Mouse (Mus musculus) embryonic fibroblast, embryonic 13.5 days (primary cell): ENCODE results near the gene Gm5767.
"Not testable (repeated sequence)": the region's sequence is repeated elsewhere in the genome, so short reads cannot be mapped to it uniquely, and the experiment has no call there.

Experiments used
- CTCF ChIP-seq: IDR thresholded peaks from 2 replicates; pipeline ENCODE4 v1.5.1; 2011; ENCODE audit warnings: mild to moderate bottlenecking, control low read depth, low read length, moderate library complexity, borderline replicate concordance; ENCODE audit not compliant: insufficient read depth
- POLR2A ChIP-seq: IDR thresholded peaks from 2 replicates; pipeline ENCODE4 v1.6.1; 2011; ENCODE audit warnings: low read depth, mild to moderate bottlenecking, control low read depth, low read length, moderate library complexity

DNA sequence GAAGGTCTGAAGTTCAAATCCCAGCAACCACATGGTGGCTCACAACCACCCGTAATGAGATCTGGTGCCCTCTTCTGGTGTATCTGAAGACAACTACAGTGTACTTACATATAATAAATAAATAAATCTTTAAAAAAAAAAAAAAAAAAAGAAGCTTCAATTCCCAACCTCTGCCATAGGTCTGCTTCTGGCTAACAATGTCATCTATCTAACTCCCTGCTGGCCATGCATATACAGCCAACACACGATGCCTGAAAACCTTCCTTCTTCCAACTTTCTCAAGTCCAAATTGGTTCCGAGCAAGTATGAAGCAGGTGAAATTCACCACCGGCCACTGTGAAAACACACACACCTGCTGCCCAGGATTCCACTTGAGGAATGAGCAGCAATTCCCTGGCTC lies 51.9 kb downstream of the Gm5767 start:
- not testable (repeated sequence) for TF ChIP-seq POLR2A, CTCF
